Mouse (Mus musculus): ENCODE measurements around the gene Kmt2e.

Gene Kmt2e

DNA sequence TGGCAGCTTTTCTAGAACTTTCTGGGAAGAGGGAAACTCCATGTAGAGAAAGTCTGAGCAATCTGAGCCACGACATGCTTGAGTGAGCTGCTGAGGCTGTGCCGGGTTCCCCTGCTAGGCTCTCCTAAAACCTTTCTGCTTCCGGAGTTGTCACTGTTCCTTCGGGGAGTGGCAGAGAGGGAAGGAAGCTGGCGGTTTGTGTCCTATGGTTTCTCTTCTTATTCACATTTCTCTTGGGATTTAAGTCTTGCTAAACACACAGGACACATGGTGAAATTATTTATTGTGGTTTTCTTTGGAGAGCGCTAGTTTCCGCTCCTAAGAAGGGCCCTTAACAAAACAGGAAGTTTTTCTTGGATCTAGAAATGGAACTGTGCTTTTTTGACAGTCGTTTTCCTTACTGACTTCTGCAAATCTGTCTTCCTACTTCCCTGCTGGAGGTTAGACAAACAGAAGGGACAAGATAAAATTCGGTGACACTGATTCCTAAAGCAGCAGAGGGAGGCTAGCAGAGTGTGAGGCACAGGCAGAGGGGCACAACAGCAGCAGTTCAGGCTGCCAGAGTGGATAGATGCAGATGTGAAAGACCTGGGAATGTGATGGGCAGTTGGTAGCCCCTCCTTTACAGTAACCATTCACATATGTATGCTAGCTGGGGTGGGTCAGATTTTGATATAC, 24.1 kb upstream of the Kmt2e start:
- no peak for DNase-seq (ENCODE audit: extremely low spot score, low spot score)

DNA sequence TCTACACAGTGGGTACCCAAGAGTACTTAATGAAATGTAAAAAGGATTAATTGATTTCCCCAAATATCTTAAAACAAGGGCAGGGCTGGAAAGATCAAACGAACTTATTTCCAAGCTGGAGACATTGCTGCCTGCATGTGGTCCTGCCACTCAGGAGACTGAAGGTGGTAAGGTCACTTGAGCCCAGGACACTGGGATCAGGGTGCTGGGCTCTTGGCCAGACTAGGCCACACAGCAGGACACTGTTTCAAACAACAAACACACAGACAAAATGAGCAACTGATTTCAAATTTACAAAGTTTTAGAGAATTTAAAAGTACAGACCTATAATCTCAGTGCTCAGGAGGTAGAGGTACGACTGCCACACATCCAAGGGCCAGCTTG, 23.5 kb upstream of the Kmt2e start:
- no peak for DNase-seq (ENCODE audit: extremely low spot score, low spot score)

- DNase-seq (ENCODE audit: extremely low spot score, low spot score) = no peak
Measured at GRCm38 (mm10) chr5:23411640-23412039, 22.6 kb upstream of the Kmt2e start.

DNA sequence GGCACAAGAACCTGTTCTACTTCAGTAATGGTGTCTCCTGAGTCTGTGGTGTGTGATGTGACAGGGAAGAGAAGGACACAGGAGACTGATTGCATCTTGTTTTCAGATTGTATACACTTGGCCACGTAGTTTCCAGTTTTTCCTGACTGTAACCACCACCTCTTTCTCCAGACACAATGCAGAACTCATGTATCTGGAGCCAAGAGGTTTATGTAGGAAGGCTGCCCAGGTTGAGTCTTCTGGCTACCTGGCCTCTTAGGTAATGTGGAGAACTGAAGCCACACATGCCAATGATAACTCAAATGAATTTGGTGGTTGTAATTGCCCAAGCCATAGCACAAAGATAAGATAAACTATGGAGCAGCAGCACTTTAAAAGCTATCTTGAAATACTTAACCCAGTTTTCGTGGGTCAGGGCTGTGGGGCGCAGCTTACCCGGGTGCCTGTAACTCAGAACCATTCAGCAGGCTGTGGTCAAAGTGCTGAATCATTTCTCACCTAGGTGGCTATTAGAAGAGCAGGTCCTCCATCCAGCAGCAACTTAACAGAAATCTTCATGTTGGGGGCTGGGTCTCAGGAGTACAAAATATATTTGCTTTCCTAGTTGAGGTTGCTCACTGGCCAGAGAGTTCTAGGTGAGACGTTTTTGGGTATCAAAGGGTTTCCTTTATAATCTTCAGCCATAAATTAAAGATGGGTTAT, 21.8 kb upstream of the Kmt2e start:
- DNase-seq (ENCODE audit: extremely low spot score, low spot score) = no peak

GRCm38 (mm10) chr5:23413058-23413457, 21.2 kb upstream of the Kmt2e start:
- no peak for DNase-seq (ENCODE audit: extremely low spot score, low spot score)

GRCm38 (mm10) chr5:23413575-23414470, 20.4 kb upstream of the Kmt2e start:
- peak; percentile 53 for DNase-seq (ENCODE audit: extremely low spot score, low spot score)

DNA sequence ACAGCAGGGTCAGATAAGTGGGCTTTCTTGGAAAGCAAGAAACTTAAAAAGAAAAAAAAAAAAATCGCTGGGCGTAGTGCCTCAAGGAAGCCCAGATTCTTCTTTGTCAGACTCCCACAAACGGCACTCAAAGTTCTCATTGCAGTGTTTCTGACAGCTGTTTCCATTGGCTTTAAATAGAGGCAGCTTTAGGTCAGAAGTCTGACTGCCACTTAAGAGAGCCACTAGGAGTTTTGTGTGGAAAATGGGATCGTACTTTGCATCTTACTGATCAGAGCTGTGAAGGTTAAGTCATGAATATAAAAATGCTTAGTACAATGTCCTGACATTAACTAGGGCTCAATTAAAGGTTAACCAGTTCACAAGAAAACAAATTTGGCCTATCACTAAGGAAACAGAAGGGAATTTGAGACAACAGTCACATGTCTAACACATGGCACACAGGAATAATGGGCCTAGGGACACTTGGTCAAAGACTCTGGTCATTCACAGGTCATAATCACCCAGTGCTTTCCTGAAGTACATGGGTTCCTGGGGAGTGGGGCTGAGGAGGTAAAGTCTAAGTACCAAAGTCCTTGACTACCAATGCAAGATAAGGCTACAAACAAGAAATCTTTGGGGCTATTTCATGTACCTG, 19.6 kb upstream of the Kmt2e start:
- DNase-seq (ENCODE audit: extremely low spot score, low spot score) = no peak

DNA sequence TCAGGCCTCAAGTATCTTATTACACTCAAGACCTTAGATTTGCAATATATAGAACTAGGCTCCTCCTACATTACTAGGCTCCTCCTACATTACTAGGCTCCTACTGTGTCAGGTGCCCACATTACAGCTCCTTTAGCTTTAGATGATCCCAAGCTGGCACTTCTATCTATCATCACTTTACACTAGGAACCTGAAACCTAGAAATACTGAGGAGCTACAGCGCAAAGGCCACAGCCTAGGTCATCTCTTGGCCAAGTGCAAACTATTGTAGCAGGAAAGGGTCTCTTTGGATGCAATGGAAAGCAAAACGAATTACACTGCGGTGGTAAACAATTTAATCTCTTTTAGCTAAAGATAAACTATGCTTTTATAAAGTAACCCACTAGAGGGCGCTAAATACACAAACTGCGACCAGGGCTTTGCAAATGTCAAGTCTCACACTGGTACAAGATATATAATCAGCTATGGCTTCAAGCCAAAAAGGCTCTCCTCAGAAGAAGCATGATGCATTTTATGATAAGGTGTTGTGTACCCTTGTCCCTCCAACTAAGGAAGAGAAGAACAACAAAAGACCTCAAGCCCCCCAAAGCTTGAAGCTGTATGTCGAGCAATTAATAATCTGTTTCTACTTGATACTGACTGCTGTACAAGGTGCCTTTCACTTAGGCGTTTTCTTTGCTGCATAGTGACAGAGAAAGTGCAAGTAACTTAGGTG, 18.5 kb upstream of the Kmt2e start:
- no peak for DNase-seq (ENCODE audit: extremely low spot score, low spot score)

- no peak for DNase-seq (ENCODE audit: extremely low spot score, low spot score)
Measured at GRCm38 (mm10) chr5:23416286-23416643, 18.0 kb upstream of the Kmt2e start.

DNA sequence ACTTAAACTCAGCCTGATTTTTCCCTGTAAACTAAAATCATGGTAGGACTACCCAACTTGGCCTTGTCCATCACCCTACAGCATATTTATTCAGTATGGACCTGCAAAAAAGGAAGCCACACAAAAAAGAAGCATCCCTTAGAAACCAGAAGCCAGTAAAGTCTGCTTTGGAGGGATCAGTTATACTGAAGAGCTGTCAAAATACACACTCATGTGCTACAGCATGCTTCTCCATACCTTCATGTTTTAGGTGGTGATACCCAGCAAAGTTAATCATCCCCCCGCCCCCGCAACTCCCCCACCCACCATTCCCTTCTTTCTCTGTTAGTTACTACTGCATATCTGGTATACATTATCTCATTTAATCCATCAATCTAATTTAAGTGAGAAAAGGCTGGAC, 16.5 kb upstream of the Kmt2e start:
- DNase-seq (ENCODE audit: extremely low spot score, low spot score) = no peak

DNA sequence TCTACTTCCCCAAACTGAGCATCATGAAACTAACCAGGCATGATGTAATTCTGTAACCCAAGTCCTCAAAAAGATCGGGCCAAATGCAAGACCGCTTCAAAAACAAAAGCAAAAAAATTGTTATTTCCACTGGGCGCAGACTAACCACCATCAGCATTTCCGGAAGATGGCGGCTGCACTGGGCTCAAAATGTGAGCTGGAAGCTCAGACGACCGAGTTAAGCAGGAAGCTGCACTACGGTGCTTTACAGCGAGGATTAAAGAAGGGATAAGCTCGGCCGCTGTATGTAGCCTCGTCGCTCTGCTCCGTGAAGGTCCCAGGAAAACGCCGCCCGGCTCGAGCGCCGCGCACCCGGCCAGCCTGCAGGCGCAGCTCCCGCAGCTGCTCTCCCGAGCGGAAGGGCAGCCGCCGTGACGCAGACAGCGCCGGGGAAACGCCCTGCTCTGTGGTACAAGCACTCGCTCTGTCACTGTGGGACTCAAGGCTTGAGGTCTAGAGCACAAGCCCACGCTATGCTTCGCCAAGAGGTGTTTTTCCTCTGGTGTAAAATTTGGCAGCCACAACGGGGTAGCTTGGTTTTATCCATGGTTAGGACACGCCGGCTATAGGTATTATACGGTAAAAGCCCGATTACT, 16.0 kb upstream of the Kmt2e start:
- peak; percentile 80 for DNase-seq (ENCODE audit: extremely low spot score, low spot score)

DNA sequence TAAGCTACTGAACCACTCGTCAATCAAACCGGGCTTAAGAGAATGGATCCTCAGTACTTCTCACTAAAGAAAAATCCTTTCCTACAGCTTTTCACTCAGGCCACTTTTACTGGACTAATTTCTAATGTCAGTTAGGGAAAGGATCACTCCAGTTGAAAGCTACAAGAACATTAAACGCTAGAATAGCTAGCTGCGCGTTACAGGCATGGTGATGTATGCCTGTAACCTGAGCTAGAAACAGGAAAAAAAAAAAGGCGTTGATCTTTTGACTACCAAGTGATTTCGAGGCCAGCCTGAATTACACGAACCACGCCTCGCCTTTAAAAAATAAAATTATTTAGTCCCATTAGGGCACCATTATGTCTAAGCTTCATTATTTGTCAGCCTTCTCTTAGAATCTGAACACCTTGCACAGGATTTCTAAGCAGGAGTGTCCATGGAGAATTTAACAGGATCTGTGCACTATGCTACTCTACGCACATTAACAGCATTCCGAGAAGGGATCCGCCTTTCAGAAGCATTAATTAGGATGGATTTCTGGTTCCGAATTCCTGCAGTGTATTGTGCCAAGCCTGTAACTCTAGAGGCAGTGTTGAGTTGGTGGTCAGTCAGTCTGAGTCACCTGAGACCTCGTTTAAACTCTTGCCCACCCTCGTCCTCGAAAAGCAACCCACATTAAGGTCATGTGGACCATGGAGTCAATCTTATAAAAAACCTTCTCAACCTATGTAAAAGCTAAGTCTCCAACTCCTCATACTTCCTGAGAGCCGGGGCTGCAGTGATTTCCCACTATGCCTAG, 15.2 kb upstream of the Kmt2e start:
- DNase-seq (ENCODE audit: extremely low spot score, low spot score) = no peak

DNA sequence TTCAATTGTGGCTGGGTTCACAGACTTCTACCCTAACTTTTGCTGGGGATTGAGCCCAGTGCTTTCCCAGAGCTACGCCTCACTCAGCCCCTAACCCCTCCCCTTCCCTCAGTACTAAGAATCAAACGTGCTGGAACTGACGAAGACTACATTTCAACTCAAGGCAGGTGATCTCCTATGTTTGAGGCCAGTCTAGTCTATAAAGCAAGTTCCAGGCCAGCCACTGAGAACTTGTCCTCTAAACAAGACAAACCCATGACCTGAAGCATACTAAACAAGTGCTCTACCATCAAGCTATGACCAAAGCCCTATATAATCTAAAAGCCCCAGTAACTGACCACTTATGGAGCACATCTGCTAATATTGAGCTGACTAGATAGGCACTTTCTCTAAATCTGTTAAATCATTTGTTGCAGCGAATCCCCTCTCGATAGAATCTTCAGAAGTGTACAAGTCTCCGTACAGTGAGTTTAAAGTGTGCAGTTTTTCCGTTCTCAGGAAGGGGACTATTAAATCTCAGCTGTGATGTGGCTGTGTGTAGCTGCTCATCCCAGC, 14.5 kb upstream of the Kmt2e start:
- no peak for DNase-seq (ENCODE audit: extremely low spot score, low spot score)

GRCm38 (mm10) chr5:23420410-23420809, 13.8 kb upstream of the Kmt2e start:
- DNase-seq (ENCODE audit: extremely low spot score, low spot score) = no peak

- DNase-seq (ENCODE audit: extremely low spot score, low spot score) = no peak
Measured at GRCm38 (mm10) chr5:23421440-23421839, 12.8 kb upstream of the Kmt2e start.

DNA sequence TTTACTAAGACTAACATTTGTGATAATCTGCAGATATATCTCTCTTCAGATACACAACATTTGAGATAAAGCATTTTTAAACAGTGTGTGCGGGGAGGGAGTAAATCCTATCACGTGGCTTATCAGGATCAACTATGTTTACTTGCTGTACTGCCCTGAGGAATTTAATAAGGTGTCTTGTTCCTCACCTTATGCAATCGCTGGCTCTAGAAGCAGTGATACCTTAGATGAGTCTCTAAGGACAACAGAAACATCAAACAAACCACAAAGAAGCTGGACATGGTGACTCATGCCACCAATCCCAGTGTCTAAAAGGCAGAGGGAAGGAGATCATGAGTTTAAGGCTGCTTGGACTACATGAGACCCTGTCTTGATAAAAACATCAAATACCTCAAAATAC, 11.2 kb upstream of the Kmt2e start:
- no peak for DNase-seq (ENCODE audit: extremely low spot score, low spot score)

DNA sequence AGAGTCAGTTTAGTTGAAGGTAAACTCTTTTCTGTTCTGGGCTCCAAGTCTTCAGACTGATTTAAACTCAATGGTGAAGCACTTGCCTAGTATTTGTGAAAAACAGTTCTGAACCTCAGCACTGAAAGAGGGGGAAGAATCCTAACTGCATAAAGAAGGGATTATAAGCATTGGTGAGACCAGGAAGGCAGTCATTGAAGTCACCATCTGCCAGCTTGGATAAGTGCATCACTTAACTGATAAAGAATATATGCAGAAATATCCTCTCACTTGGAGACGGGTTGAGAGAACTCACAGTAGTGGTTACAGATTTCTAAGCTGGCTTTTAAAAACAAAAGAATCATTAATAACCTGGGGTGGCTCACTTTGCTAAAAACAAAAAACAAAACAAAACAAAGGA, 6.7 kb upstream of the Kmt2e start:
- no peak for DNase-seq (ENCODE audit: extremely low spot score, low spot score)

DNA sequence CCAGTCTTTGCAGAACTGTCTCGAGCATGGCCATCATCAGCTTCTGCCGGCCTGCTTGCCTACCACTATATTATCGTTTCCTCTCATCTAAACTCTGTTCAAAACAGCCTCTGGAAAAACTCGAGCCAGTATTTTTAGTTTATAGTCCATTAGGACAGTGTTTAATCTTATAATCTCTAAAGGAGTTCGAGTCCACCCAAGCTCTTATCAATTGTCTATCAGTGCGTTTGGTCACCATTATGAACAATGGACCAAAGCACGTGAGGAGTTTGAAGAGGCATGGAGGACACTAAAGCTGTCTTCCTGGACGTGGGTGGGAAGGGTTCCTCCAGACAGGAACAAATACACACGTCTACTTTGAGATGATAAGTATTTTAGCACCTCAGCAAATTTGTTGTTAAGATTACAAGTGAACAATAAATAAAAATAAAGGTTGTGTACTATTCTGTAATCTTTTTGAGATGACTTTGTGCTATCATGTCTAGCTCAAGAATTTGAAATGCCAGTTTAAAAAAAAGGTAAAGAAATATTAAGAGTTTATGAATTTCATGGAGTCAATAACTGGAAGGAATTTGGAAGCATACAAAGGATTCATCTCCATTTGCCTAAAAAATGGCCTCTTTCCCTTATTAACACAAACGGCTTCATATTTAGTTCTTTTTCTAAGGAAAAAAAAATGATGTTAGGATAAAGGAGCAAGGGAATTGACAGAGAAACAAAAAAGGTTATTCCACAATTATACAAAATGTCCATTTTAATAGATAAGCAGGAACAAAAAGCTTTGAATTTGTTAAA, 3.0 kb upstream of the Kmt2e start:
- no peak for DNase-seq (ENCODE audit: extremely low spot score, low spot score)

All from neural tube, embryonic 10.5 days (tissue).